Mouse (Mus musculus) lung, embryonic 14.5 days (tissue): ENCODE results near the gene Rpf1. TPM values are rescaled to one million over a fixed set of nuclear protein-coding genes. Genes with fewer than 3 reads are reported as not detected.

Experiments used
- ATAC-seq: fragments of 200-750 bp; cut with Nextera tagmentation; 2 replicates; pipeline ENCODE4 v1.8.0; 2017; ENCODE audit warnings: mild to moderate bottlenecking, moderate TSS enrichment, moderate library complexity; ENCODE audit not compliant: insufficient read depth
- DNase-seq: peaks from one replicate; pipeline ENCODE4 v3.0.0-alpha.2; 2015
- H3K27ac ChIP-seq: fragments of 300-500 bp; sonication (generic); 2 replicates; pipeline ENCODE4 v1.5.1; 2014; ENCODE audit warnings: low read depth, mild to moderate bottlenecking, moderate library complexity
- H3K27me3 ChIP-seq: fragments of 300-500 bp; sonication (generic); 2 replicates; pipeline ENCODE4 v1.6.1; 2014; ENCODE audit warnings: low read length, control low read depth; ENCODE audit not compliant: insufficient read depth
- H3K36me3 ChIP-seq: fragments of 300-500 bp; sonication (generic); 2 replicates; pipeline ENCODE4 v1.6.1; 2014; ENCODE audit warnings: control low read depth; ENCODE audit not compliant: insufficient read depth
- H3K4me1 ChIP-seq: fragments of 300-500 bp; sonication (generic); 2 replicates; pipeline ENCODE4 v1.6.1; 2014; ENCODE audit warnings: antibody characterized with exemption, control low read depth; ENCODE audit not compliant: insufficient read depth
- H3K4me2 ChIP-seq: fragments of 300-500 bp; sonication (generic); 2 replicates; pipeline ENCODE4 v1.6.1; 2014; ENCODE audit warnings: mild to moderate bottlenecking
- H3K4me3 ChIP-seq: fragments of 300-500 bp; sonication (generic); 2 replicates; pipeline ENCODE4 v1.5.1; 2014; ENCODE audit warnings: low read depth, low read length
- H3K9ac ChIP-seq: fragments of 300-500 bp; sonication (generic); 2 replicates; pipeline ENCODE4 v1.6.1; 2014
- H3K9me3 ChIP-seq: fragments of 300-500 bp; sonication (generic); 2 replicates; pipeline ENCODE4 v1.6.1; 2016; ENCODE audit warnings: low read depth, low read length, control low read depth
- CTCF ChIP-seq: IDR thresholded peaks from 2 replicates; pipeline ENCODE4 v1.5.1; 2016; ENCODE audit warnings: antibody characterized with exemption, low read depth
- WGBS: fragments of 180-500 bp; shearing (Covaris S2); extraction: QIAGEN DNeasy Blood & Tissue Kit; methylation state at CpG from one replicate; pipeline ENCODE4 v1.1.7; 2014; 5-methylcytosine and 5-hydroxymethylcytosine counted together
- polyA plus RNA-seq: library from polyadenylated mRNA; unstranded; fragments of >200 nt; fragmentation: Nextera tagmentation; extraction: Ambion mirVana; gene quantifications from 2 replicates; pipeline ENCODE4 v1.2.1, GENCODE M21; 2014

The Rpf1 gene
- polyA plus RNA-seq, 1 experiment from 2014 or later: 55.7 TPM

DNA sequence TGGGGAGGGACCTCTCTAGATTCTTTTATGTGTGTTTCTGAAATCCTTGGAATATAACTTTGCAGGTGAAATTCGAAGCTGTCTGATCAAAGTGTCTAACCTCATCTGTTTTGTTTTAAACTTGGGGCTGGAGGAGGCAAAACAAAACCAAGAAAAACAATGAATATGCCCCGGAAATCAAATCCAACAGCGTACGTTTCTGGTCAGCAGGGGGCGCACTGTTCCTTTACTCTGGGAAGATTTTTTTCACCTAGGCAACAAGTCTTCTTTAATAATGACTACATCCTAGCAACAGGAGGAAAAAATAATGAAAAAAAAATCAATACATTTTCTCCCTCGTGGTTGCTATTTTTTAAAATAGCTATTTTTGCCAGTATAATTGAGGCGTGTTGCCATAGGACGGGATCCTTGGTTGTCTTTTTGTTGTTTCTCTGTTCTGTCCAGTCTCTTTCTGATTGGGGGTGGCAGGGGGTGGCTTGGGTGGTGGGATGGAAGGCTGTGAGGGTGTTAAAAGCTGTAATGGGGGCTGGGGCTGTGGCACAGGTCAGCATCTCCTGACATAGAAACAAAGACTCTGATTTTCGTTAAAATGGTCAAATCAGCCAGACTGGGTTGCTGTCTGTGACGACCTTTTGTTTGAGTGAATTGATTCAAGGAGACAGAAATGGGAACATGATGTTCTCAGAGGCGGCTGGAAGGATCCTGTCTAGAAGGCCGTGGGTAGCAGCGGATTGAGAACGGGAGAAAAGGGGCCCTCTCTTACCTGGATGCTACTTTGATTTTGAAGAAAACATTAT is 43.2 kb upstream of the Rpf1 start:
- WGBS: 39% methylated on average over 14 of the region's 14 CpGs
- ATAC-seq: no peak
- no peak overlapping the region for H3K4me3 ChIP-seq

DNA sequence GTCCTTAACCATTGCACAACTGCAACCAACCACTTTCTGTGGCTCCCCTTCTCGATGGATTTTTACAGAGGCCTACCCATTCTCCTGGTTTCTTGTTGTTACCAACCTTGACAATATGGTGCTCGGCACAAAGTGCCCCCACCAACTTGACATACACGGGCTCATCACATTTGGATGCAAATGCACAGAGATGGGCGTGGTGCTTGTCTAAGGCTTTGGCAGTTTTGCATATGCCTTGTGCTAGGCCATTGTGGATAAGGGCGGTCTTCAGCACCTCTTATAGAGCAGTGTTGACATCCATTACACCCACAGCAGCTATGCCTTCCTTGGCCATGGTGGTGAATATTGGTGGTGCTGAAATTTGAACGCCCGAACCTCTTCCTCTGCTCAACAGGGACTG is 41.7 kb upstream of the Rpf1 start:
- Histone ChIP-seq H3K9ac (no peak overlapping the region), H3K27me3 (no peaks in the 10 kb centered on the region), H3K4me2 (no peak overlapping the region), H3K27ac (no peak overlapping the region), H3K4me1 (no peaks in the 10 kb centered on the region), H3K36me3 (no peaks in the 10 kb centered on the region), H3K9me3 (no peaks in the 10 kb centered on the region), H3K4me3 (no peak overlapping the region)
- no peak for ATAC-seq
- no peak for DNase-seq
- TF ChIP-seq CTCF: no peak
- 87% methylated on average over 7 of the region's 7 CpGs for WGBS

More for the DNA sequence above, 43.2 kb upstream of the Rpf1 start:
- no peaks in the 10 kb centered on the region for H3K36me3 ChIP-seq
- H3K27ac ChIP-seq: no peak overlapping the region
- no peaks in the 10 kb centered on the region for H3K27me3 ChIP-seq
- peak; percentile 75 for TF ChIP-seq CTCF
- no peak overlapping the region for H3K9ac ChIP-seq
- no peaks in the 10 kb centered on the region for H3K4me1 ChIP-seq
- no peaks in the 10 kb centered on the region for H3K9me3 ChIP-seq
- DNase-seq: peak; percentile 94
- H3K4me2 ChIP-seq: no peak overlapping the region; the same call in 1 of the 2 replicates

DNA sequence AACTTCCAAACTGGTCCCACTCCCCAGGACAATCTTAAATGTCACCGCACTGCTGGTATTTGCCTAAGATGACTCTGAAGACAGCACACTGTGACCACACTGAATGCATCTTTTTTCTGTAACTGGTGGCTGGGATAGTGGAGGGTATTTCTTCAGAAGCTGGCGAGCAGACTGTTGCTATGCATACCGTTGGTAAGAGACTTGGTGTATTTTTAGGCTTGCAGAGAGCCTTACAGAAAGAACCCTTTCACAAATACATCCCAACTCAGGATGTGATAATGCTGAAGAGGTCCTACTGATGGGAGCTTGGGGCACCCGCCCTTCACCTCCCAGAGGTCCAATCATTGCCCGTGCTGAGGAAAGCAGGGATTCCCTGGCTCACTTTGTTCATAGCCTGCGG is 36.3 kb upstream of the Rpf1 start:
- no peak for ATAC-seq
- Histone ChIP-seq H3K36me3 (no peaks in the 10 kb centered on the region), H3K9me3 (no peaks in the 10 kb centered on the region), H3K27ac (no peak overlapping the region), H3K4me2 (no peak overlapping the region), H3K27me3 (no peaks in the 10 kb centered on the region), H3K4me1 (no peaks in the 10 kb centered on the region), H3K9ac (no peak overlapping the region), H3K4me3 (no peak overlapping the region)
- TF ChIP-seq CTCF: no peak
- no peak for DNase-seq
- 81% methylated on average over 6 of the region's 6 CpGs for WGBS

DNA sequence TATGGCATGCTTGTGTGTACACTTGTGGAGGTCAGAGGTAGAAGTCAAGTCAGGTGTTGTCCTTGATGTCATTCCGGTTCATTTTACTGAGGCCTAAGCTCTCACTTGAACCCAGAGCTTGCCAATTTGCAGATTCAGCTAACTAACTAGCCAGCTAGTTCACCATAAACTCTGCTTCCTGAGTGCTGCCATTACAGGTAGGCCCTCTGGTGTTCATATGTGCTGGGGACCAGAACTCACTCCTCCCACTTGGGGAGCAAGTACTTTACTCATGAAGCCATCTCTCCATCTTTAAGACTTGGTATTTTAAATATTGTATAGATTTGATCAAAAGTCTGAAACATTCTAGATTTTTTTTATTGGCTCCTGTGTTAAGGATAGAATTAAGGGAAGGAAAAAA is 35.3 kb upstream of the Rpf1 start:
- no peaks in the 10 kb centered on the region for H3K9me3 ChIP-seq
- no peaks in the 10 kb centered on the region for H3K36me3 ChIP-seq
- no peak overlapping the region for H3K4me3 ChIP-seq
- no peak for TF ChIP-seq CTCF
- WGBS: 72% methylated on average over 1 of the region's 1 CpGs
- no peak overlapping the region for H3K4me2 ChIP-seq
- no peak overlapping the region for H3K9ac ChIP-seq
- no peak for DNase-seq
- ATAC-seq: no peak
- H3K27ac ChIP-seq: no peak overlapping the region
- no peaks in the 10 kb centered on the region for H3K4me1 ChIP-seq
- H3K27me3 ChIP-seq: no peaks in the 10 kb centered on the region

DNA sequence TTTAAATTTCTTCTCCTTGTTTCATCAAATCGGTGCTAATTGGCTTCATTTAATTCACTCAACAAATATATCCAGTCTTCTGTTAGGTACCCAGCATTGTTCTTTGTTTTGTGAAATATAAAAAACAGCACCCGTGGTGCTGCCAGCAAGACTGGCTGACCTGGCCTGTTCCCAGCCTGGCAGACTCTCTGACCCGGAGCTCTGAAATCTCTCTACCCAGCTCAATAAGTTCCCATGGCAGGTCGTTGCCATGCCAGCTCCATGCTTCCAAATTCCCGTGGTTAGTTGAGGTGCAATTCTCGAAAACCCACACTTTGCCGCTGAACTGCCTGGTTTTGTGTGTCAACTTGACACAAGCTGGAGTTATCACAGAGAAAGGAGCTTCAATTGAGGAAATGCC is 33.6 kb upstream of the Rpf1 start:
- Histone ChIP-seq H3K4me2 (no peak overlapping the region), H3K4me1 (no peaks in the 10 kb centered on the region), H3K9me3 (no peaks in the 10 kb centered on the region), H3K27ac (no peak overlapping the region), H3K36me3 (no peaks in the 10 kb centered on the region), H3K27me3 (no peaks in the 10 kb centered on the region), H3K4me3 (no peak overlapping the region), H3K9ac (no peak overlapping the region)
- 88% methylated on average over 7 of the region's 7 CpGs for WGBS
- no peak for DNase-seq
- ATAC-seq: no peak
- no peak for TF ChIP-seq CTCF

DNA sequence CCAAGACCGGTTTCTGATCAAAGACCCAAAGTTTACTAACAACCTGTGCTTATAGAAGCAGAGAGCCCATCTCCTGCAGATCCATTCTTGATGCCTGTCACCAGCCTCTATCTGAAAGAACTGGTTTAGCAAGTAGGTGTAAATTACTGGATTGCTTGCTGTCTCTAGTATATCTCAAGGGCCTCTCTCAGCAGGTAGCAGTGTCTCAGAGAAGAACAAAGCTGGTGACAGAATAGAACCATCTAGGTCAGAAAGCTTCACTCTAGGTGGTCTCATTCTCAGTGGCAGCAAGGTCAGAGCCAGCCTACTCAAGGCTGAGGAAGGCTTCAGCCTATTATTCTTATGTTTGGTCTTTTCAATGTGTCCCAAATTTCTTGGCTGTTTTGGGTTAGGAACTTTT is 22.4 kb upstream of the Rpf1 start:
- Histone ChIP-seq H3K4me3 (no peak overlapping the region), H3K27me3 (no peaks in the 10 kb centered on the region), H3K9me3 (no peaks in the 10 kb centered on the region), H3K36me3 (no peaks in the 10 kb centered on the region), H3K4me1 (no peaks in the 10 kb centered on the region), H3K9ac (no peak overlapping the region), H3K27ac (no peak overlapping the region), H3K4me2 (no peak overlapping the region)
- WGBS: 18% methylated on average over 1 of the region's 1 CpGs
- no peak for ATAC-seq
- no peak for TF ChIP-seq CTCF
- DNase-seq: no peak

DNA sequence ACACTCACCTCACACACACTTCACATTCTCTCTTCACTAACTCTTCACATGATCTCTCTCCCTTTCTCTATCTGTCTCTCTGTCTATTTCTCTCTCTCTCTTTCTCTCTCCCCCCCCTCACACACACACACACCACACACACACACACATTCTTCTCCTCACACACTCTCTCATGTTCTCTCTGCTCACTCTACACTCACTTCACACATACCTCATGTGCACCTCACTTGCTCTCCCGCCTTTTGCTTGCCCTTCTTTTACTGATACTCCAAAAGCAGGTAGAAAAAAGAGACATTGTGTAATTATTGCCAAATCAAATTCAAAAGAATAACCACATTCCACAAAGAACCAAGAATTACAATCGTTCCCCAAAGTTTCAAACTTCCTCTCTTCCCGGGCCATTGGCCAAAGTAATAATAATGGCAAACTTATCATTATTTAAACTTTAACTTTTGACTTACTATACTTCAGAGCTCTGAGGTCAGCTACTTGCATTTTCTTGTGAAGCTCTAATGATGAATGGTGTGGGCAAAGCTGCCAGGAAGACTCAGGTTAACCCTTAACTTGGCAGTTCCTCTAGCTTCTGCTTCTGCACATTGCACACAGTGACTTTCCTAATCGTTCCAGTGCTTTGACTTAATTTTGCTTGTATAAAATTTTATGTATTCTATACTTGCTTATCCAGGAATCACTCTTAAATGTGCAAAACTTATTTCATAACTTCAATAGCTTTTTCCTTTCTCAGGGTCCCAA is 19.5 kb upstream of the Rpf1 start:
- Histone ChIP-seq H3K4me1 (no peaks in the 10 kb centered on the region), H3K36me3 (no peaks in the 10 kb centered on the region), H3K4me3 (no peak overlapping the region), H3K27ac (no peak overlapping the region), H3K9me3 (no peaks in the 10 kb centered on the region), H3K4me2 (no peak overlapping the region), H3K9ac (no peak overlapping the region), H3K27me3 (no peaks in the 10 kb centered on the region)
- 34% methylated on average over 4 of the region's 4 CpGs for WGBS
- ATAC-seq (no peak), DNase-seq (peak; percentile 9)
- TF ChIP-seq CTCF: no peak
